Mouse (Mus musculus): ENCODE data around the gene Gm21256. TPM values are rescaled to one million over a fixed set of nuclear protein-coding genes. Genes with fewer than 3 reads are reported as not detected.
"Not testable (repeated sequence)": the region's sequence is repeated elsewhere in the genome, so short reads cannot be mapped to it uniquely, and the experiment has no call there.

The Gm21256 gene
- not detected in 2 replicates for polyA plus RNA-seq (2014; fragmentation: Nextera tagmentation; extraction: Ambion mirVana)

GRCm38 (mm10) chrY:47450660-47451059, at the start of gene Gm21256:
Gene Gm21256, plus strand, starts transcription at chrY:47450960.
- not testable (repeated sequence) for H3K36me3 ChIP-seq (ENCODE audit: control insufficient read depth, insufficient read depth, low read length); H3K27me3 ChIP-seq (ENCODE audit: control insufficient read depth, insufficient read depth, low read length); DNase-seq (ENCODE audit: low spot score); H3K9me3 ChIP-seq (ENCODE audit: control insufficient read depth, low read length); H3K4me2 ChIP-seq (replicated peaks; ENCODE audit: low read depth, low read length); H3K4me3 ChIP-seq (ENCODE audit: low read depth, low read length); H3K27ac ChIP-seq (ENCODE audit: low read depth, low read length); H3K9ac ChIP-seq (ENCODE audit: low read depth, low read length); ATAC-seq (ENCODE audit: low FRiP score); H3K4me1 ChIP-seq (replicated peaks; ENCODE audit: control insufficient read depth, insufficient read depth, low read length)
- no CpG with 5 or more reads among the region's 7 CpGs for WGBS

Other genes starting within 250 kb of the Gm21256 start
- not detected in 2 replicates for gene Gm21170, start 240.1 kb downstream of the Gm21256 start, polyA plus RNA-seq (2014; fragmentation: Nextera tagmentation; extraction: Ambion mirVana)